Mouse (Mus musculus) fibroblast of lung, adult 2 months (primary cell): ENCODE results near the gene Ccdc88b.
"Not testable (repeated sequence)": the region's sequence is repeated elsewhere in the genome, so short reads cannot be mapped to it uniquely, and the experiment has no call there.

Experiments used
- DNase-seq: peaks from one replicate; pipeline ENCODE4 v3.0.0-alpha.2; 2011; ENCODE audit warnings: low read depth

Ccdc88b gene

DNA sequence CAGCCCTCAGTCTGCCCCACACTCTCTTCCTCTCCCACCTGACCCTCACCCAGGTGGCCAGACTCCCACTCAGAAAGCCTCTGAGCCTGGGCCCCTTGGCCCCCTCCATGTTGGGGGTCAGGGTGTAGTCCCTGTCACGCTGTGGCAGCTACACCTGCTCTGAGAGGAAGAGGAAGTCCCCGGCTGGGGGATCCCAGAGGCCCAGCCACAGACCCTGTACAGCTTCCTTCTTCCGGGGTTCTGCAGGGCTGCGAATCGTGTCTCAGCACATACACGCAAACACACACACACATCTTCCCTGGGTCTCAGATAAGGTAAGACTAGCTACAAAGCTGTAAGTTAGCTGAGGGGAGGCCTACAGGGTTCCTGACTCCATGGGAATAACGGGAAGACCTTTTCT, at the start of gene Ccdc88b:
Gene Ccdc88b, minus strand, starts transcription at position 181 of the 400 bp plus-strand sequence.
- no peak for DNase-seq

DNA sequence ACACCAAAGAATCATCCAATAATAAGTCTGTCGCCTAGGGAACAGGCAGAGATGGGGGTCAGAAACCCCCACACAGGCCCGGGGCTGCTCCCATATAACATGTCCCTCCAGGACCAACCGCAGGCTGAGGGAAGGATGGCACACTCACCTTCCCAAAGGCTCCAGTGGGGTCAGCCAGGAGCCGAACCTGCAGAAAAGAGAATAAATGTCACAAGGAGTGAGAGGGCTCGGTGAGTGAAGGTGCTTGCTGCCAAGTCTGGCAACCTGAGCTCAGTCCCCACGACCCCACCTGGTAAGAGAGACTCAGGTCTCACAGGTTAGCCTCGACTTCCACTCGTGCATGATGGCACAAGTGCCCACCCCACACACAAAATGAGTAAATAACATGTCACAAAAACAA, 49.1 kb upstream of the Ccdc88b start:
- no peak for DNase-seq

DNA sequence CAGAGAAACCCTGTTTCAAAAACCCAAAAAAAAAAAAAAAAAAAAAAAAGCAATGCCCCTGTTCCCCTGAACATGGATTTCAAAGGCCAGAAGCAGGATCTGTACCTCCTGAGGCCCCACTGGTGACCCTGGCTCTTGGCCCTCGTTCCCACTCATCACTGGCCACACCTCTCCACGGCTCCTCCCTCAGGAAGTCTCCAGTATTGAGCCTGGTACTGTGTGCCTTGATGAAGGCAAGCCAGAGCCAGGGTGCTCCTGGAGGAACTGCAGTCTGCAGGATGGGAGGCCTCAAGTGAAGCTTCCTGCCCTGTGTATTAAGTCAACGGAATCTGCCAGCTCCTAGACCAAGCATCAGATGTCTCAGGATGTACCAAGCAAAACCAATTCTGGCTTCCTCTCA, 48.2 kb upstream of the Ccdc88b start:
- no peak for DNase-seq

DNA sequence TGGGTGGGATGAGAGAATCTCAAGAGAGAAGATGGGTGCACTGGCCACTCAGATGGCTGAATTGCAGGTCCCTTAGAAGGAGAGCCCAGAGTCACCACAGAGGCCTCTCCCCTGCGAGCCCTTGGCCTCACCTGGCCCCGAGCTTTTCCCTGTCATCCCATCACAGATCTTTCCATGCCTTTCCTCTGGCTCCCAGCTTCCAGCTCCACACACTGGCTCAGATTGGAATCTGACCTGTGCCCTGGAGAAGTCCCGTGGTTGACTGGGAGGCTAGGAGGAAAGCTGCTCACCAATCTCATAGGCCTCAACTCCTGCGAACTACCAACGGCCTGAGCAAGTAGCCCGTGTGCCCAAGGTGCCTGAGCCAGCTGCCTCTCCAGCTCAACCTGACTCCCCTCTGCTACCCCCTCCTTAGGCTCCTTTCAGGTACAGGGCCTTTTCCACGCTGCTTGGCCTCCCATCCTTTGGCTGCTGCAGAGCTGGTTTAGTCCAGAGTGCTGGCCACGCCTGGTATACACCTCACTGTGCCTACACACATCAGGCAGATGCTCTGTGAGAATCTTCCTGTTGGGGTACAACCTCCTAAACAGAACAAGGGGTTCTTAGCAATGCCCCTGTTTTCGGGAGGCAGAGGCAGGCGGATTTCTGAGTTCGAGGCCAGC, 47.6 kb upstream of the Ccdc88b start:
- no peak for DNase-seq

DNA sequence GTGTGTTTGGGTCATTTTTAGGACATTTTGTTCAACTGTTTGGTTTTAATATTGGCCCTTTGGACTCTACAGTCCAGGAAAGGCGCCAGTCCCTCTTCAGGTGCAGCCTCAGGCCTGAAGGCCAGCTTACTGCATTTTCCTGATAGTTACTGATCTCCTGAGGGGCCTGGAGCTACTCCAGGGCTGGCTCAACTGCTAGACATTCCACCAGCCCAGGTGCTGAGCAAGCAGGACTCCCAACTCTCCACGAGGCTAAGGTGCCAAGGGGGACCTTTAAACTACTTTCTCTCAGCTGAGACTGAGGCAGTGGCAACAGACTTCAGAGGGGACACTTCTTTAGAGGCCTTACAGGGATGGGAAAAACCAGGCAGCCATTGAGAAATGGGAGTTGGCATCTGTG, 46.8 kb upstream of the Ccdc88b start:
- no peak for DNase-seq

DNA sequence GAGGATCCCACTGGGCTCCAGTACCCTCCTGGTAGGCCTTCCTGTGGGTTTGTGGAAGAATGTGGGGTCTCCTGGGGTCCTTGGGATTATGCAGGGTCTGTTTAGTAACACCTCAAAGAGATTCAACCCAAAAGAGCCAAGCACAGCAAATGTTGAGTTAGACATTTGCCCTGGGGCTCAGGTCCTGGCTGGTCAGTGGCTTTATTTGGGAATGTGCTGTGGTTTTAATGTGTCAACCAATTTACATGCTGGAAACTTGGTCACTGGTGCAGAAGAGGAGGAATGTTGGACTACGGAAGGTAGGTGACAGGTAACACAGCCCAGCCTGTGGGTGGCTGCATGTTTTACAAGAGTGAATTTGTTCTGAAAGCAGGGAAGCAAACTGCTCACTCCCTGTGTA, 45.0 kb upstream of the Ccdc88b start:
- DNase-seq = no peak

DNA sequence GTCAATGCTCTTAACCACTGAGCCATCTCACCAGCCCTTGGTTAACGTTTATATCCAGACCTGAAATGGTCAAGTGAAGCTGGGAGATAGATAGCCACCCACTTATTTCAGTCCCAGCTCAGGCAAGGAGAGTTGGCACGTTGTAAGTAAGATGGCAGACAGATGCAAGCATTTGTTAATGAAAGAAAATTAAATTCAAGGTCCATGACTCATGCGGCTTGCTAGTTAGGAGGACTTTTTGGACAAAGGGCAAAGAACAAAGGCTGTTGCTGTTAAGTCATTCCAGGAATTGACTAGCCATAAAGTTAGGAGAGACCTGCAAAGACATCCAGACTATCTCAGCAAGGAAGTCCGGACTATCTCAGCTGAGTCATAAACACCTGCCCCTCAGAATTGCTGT, 41.6 kb upstream of the Ccdc88b start:
- no peak for DNase-seq

DNA sequence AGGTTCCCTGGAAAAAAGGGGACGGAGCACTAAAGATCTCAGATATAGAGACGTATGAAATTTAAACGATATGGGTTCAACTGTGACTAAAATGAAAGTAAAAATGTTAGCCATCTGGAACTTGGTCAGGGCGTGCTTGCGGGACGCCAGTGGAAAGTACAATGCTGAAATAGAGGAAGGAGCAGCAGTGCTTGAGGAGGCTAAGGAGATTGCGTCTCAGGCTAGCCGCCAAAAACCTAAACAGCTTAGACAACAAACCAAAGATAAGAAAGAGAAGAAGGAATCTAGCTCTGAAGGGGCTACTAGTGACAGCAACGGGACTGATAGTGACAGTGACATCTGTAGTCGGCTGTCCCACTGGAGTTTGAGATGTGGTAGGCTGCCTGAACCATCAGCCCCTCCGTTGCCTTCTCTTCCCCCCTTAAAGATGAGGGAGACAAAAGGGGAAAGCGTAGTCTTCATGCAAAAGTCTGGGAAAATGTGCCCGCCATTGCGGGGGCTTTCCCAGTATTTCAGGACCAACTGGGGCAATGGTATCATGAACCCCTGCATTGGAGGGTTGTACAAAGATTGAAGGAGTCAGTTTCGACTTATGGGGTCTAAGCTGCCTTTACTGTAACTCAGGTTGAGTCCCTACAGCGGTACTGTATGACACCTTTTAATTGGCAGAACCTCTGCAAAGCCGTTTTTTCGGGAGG, 37.7 kb upstream of the Ccdc88b start:
- not testable (repeated sequence) for DNase-seq

DNA sequence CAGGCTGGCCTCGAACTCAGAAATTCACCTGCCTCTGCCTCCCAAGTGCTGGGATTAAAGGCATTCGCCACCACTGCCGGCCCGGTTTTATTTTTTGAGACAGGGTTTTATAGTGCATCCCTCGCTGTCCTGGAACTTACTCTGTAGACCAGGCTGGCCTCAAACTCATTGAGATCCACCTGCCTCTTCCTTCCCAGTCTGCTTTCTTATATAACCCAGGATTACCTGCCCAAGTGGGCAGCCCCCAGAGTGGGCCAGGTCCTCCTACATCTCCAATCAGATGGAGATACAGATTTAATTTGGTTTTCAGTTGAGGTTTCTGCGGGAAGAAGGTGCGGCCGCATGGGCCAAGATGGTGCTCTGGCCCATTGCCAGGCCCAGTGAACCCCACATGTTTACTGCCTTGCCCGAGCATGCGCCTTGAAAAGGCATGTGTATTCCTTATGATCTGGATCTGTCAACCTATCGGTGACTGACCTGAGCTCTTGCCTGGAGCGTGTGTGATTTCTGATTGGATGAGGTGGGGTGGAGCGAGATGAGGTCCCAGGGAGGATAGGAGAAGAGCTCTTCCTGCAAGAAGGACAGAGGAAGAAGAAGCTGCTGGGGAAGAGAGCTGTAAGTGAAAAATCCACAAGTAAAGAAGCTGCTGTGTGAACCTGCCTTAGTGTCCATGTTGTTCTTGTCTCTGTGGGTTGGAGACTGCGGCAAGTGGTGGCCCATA, 35.9 kb upstream of the Ccdc88b start:
- no peak for DNase-seq

DNA sequence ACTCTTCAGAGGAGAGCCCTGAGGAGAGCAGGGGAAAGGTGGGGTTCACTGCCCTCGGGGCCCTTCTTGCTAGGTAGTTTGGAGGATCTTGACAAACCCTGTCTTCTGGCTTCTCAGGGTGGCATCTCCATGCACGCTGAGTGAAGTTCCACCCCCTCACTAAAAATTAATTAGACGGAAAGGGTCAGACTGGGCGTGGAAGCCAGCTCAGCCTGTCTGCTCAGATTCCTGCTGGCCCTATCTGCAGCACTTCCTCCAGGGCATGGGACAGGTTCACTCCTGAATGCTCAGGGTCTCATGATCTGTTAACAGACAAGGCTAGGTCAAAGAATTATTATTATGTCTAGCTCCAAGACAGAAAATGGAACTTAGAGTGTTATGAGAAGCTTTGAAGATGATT, 34.5 kb upstream of the Ccdc88b start:
- no peak for DNase-seq

DNA sequence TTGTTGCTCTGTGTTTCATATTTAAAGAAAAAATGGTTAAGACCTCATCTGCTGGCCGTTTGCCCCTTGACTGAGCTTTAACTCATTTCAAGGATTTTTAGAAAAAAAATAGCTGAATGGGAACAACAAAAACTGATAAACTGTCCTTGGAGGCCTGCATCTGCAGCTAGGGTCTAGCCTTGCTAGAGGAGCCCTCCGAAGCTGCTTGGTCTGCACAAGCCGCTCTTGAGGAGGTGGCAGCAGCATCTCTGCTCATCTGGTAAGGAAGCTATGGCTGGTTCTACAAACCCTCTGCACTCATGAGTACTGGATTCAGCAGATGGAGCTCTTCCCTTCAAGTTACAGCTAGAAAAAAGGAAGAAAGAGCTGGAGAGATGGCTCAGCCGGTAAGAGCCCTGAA, 20.0 kb upstream of the Ccdc88b start:
- DNase-seq = no peak

DNA sequence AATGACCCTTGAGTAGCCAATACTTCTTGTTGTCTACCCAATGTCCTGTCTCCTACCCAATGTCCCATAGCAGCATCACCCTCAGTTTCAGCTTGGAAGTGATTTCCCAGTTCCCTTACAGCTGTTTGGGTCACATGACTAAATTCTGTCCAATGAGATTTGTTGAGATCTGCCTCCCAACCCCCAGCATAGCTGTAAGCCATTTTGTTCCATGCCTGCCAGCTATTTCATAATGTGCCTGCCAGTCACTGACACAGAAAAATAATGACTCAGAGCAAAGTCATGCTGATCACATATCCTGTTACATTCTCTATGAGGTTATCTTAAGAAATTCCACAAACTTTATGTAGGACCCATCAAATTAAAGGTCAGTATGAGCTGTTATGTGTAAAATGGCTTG, 18.8 kb upstream of the Ccdc88b start:
- peak; percentile 71 for DNase-seq

DNA sequence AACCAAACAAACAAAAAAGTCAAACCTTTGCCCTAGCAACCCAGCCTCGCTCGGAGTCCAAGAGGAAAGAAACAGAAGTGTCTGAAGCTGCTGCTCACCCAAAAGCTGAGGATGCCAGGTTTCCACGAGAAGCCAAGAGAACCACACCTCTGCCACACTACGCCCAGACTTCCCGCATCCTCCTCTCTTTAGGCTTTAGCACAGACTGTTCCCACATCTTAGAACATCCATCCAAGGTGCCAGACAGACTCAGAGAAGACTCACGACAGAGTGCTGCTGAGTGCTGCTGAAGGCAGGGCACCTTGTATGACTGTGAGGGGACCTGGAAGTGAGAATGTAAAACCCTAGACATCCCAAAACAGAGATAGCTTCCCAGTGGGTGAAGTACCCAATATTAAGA, 17.8 kb upstream of the Ccdc88b start:
- no peak for DNase-seq

DNA sequence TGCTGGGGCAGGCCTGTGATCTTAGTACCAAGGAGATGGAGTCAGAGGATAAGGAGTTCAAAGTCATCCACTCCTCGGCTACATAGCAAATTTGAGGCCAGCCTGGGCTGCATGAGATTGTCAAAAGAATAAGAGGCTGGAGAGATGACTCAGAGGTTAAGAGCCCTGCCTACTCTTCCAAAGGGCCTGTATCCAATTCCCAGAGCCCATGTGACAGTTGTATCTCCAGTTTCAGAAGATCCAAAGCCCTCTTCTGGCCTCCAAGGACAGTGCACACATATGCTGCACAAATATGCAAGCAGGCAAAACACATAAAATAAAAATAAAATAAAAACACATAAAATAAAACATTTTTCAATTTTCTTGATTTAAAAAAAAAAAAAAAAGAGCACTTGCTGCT, 16.2 kb upstream of the Ccdc88b start:
- DNase-seq = no peak

DNA sequence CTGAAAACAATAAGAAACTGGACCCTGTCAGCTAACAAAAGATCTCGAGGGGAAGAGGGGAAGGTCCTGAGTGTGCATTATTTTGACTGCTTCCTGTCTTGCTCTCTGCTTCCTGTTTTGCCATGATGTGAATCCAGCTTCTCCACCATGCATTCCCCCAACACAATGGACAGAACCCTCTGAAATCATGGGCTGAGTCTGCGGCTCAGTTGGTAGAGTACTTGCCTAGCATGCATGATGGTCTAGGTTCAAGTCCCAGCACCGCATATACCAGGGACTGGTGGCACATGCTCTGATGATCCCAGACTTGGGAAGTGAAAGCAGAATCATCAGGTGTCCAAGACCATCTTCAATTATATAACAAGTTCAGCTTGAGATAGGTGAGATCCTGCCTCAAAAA, 14.7 kb upstream of the Ccdc88b start:
- DNase-seq = no peak

DNA sequence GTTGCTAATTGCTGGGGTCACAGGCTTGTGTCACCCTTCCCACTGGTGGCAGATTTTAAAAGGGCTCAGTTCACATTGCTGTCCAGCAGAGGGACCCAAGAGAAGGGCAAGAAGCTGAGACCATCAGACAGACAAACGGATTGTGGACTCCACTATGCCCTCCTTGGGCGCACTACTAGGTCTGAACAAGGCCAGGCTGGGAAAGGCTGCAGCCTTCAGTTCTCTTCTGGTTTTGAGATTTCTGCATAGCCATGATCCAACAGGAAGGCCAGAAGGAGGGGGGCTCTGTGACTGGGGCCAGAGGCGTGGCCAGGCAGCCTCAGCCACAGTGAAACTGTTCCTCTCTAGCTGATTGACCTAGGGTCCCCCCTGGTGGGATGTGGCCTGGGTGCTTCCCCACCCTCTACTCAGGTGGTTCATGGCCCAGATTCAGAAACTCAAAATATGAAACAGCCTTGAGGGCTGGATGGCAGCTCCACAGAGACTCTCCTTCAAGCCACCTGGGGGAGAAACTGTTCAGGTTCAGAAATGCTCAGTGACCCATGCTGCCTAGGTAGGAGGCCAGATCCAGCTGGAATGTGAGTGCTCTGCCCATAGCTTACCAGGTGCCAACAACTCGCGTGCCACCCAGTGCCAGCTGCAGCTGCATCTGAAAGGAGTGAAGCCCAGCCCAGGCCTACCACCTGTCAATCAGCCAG, 13.7 kb upstream of the Ccdc88b start:
- no peak for DNase-seq

DNA sequence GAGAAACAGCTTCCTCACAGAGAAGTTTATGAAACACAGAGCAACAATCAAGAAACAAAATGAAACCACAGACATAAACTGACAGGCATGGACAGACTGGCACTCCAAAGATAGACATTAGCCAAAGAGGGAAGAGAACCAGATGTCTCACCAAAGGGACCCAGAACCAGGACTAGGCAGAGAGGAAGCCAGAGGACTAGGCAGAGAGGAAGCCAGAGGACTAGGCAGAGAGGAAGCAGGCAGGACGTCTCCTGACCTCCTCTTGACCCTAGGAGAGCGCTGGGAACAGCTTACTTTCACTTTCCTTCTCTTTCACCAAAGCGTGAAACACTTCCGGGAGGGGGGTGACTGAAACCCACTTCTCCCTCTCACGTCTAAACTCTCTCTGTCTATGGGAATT, 11.3 kb upstream of the Ccdc88b start:
- DNase-seq = no peak

DNA sequence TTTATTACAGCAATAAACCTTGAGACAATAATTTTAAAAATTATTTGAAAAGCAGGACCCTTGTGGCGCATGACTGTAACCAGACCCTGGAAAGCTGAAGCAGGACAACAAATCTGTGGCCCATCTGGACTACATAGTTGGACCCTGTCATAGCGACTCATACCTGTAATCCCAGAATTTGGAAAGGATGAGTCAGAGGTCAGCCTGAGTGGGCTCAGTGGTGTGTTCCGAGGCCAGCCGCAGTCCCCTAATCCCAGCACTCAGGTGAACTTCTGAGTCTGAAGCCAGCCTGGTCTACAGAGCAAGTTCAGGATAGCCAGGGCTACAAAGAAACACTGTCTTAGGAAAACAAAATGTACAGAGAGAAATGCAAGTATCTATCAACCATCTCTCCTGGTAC, 3.4 kb upstream of the Ccdc88b start:
- no peak for DNase-seq

DNA sequence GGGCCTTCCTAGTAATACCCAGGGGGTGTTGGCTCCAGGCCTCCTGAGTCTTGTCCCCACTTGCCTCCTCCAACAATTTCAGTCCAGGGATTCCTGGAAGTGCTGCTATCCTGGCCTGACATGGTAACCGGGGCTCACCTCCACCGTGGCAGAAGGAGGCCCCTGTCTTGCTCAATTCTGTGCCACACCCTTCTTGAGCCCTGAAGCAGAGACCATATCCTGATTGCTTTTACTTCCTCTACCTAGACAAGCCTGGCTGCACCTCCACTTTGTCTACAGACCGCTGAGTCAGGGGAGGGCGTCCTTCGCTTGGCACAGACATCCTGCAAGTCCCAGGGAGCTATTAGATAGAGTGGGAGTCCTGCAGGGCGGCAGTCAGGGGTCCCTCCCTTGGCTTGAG, 2.7 kb upstream of the Ccdc88b start:
- DNase-seq = no peak

DNA sequence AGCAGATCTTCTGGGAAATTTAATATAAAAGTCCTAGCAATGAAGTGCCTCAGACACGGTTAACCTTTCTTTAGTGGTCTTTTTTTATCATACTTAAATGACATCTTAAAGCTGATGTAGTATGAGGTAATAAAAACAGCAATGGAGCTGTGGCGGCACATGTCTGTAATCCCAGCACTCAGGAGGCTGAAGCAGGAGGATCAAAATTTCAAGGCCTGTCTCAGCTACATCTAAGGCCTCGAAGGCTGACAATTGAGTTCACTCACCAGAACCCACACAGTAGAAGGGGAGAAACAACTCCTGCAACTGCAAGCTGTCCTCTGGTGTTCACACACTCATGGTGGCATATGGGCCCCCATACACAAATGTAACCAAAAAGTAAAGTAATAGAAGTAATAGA, 2.0 kb upstream of the Ccdc88b start:
- no peak for DNase-seq

DNA sequence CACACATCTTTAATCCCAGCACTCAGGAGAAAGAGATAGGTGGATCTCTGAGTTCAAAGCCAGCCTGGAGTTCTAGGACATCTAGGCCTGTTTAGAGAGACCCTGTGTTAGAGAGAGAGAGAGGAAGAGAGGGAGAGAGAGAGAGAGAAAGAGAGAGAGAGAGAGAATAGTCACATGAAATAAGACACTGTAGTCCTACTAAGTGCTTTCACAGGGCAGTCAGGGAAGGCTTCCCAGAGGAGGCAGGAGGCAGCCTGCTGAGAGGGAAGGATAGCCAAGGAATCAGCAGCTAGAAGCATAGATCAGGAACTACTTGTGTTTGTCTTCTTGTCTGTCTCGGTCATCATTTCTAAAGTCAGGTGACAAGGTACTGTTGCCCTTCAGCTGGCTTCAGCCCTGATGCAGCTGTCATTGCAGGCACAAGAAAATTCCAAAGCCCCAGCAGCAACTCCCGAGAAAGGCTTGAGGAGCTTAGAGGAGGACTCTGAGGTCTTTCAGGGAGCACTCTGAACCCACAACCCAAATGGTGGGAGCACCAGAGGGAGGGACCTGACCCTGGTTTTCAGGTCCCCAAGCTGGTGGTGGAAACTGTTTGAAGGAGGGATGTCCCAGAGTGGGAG, 1.1 kb upstream of the Ccdc88b start:
- DNase-seq = no peak

DNA sequence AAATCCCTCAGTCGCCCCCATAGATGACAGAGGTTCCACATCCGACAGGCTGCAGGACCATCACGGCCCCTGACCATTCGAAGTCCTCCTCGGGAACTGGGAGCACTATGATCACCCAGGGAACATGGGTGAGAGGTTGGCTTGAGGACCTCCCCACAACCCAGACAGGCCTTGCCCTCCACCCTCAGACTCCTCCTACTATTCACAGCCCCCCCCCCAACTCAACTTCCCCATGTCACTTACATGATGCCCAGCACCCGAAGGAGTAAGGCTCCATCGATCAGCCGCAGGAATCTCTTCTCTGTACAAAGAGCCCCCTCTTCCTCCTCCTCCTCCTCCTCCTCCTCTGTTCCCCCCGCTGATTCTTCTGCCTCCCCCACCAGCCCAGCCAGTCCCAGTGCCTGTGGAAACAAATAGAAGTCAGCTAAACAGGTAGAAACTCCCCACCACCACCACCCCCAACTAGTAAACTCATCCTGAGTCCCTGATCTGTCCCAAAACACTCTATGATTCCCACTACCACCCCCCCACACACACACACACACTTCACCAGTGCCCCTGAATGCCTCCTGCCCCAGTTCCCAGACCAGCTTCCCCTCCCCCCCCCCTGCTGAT, 513 bp downstream of the Ccdc88b start:
- no peak for DNase-seq
